Mouse (Mus musculus) hindbrain, embryonic 12.5 days (tissue): Measurements from ENCODE around the gene Cxcr4. TPM values are rescaled to one million over a fixed set of nuclear protein-coding genes. Genes with fewer than 3 reads are reported as not detected.

Experiments used
- ATAC-seq: fragments of 200-750 bp; cut with Nextera tagmentation; 2 replicates; pipeline ENCODE4 v1.8.0; 2017; ENCODE audit warnings: moderate TSS enrichment; ENCODE audit not compliant: low FRiP score
- H3K27ac ChIP-seq: fragments of 300-500 bp; sonication (generic); 2 replicates; pipeline ENCODE4 v1.5.1; 2016; ENCODE audit warnings: mild to moderate bottlenecking
- H3K27me3 ChIP-seq: fragments of 300-500 bp; sonication (generic); 2 replicates; pipeline ENCODE4 v1.6.1; 2016; ENCODE audit warnings: mild to moderate bottlenecking
- H3K36me3 ChIP-seq: fragments of 300-500 bp; sonication (generic); 2 replicates; pipeline ENCODE4 v1.6.1; 2016; ENCODE audit warnings: mild to moderate bottlenecking
- H3K4me1 ChIP-seq: fragments of 300-500 bp; sonication (generic); 2 replicates; pipeline ENCODE4 v1.6.1; 2016
- H3K4me2 ChIP-seq: fragments of 300-500 bp; sonication (generic); replicated peaks from 2 replicates; pipeline ENCODE4 v1.6.1; 2016; ENCODE audit warnings: mild to moderate bottlenecking
- H3K4me3 ChIP-seq: fragments of 300-500 bp; sonication (generic); 2 replicates; pipeline ENCODE4 v1.5.1; 2016; ENCODE audit warnings: mild to moderate bottlenecking
- H3K9ac ChIP-seq: fragments of 300-500 bp; sonication (generic); 2 replicates; pipeline ENCODE4 v1.6.1; 2016; ENCODE audit warnings: mild to moderate bottlenecking, moderate library complexity
- H3K9me3 ChIP-seq: fragments of 300-500 bp; sonication (generic); replicated peaks from 2 replicates; pipeline ENCODE4 v1.6.1; 2016; ENCODE audit warnings: mild to moderate bottlenecking
- WGBS: fragments of 180-500 bp; shearing (Covaris S2); methylation state at CpG from one replicate; pipeline ENCODE4 v1.1.7; 2016; 5-methylcytosine and 5-hydroxymethylcytosine counted together
- polyA plus RNA-seq: library from polyadenylated mRNA; unstranded; fragments of >200 nt; fragmentation: Nextera tagmentation; extraction: Ambion mirVana; gene quantifications from 2 replicates; pipeline ENCODE4 v1.2.1, GENCODE M21; 2016

Gene Cxcr4
- polyA plus RNA-seq, 1 experiment from 2014 or later: 18.2 TPM

- WGBS: 91% methylated on average over 4 of the region's 4 CpGs
- Histone ChIP-seq H3K4me3 (no peak overlapping the region), H3K9me3 (no peaks in the 10 kb centered on the region), H3K9ac (no peak overlapping the region), H3K4me1 (no peaks in the 10 kb centered on the region), H3K36me3 (no peaks in the 10 kb centered on the region), H3K4me2 (no peak overlapping the region), H3K27me3 (no peaks in the 10 kb centered on the region), H3K27ac (no peak overlapping the region)
- ATAC-seq: no peak
Observed at GRCm38 (mm10) chr1:128557953-128558352, 34.1 kb downstream of the Cxcr4 start.

- Histone ChIP-seq H3K27ac (peak overlapping the region; percentile 48; the same call in 1 of the 2 replicates), H3K36me3 (no peaks in the 10 kb centered on the region), H3K4me2 (no peak overlapping the region), H3K9me3 (no peaks in the 10 kb centered on the region), H3K27me3 (no peaks in the 10 kb centered on the region), H3K4me1 (peaks cover 9% of the 10 kb centered on the region), H3K4me3 (no peak overlapping the region), H3K9ac (no peak overlapping the region)
- ATAC-seq: no peak
Observed at GRCm38 (mm10) chr1:128552545-128552944, 39.5 kb downstream of the Cxcr4 start.

GRCm38 (mm10) chr1:128551743-128552397 lies 40.2 kb downstream of the Cxcr4 start:
- peak overlapping the region; percentile 48; the same call in 1 of the 2 replicates for H3K27ac ChIP-seq
- 18% methylated on average over 8 of the region's 8 CpGs for WGBS
- peak; percentile 77 for ATAC-seq

GRCm38 (mm10) chr1:128549442-128549841 lies 42.7 kb downstream of the Cxcr4 start:
- H3K4me2 ChIP-seq: no peak overlapping the region
- peaks cover 16% of the 10 kb centered on the region for H3K4me1 ChIP-seq
- H3K27ac ChIP-seq: no peak overlapping the region
- H3K4me3 ChIP-seq: no peak overlapping the region
- no peaks in the 10 kb centered on the region for H3K27me3 ChIP-seq
- no peaks in the 10 kb centered on the region for H3K36me3 ChIP-seq
- ATAC-seq: no peak
- H3K9ac ChIP-seq: no peak overlapping the region
- 76% methylated on average over 5 of the region's 5 CpGs for WGBS
- H3K9me3 ChIP-seq: no peaks in the 10 kb centered on the region

More at GRCm38 (mm10) chr1:128551743-128552397, 40.2 kb downstream of the Cxcr4 start:
- H3K4me2 ChIP-seq: no peak overlapping the region
- H3K9ac ChIP-seq: no peak overlapping the region
- no peaks in the 10 kb centered on the region for H3K27me3 ChIP-seq
- peaks cover 15% of the 10 kb centered on the region for H3K4me1 ChIP-seq
- no peaks in the 10 kb centered on the region for H3K36me3 ChIP-seq
- H3K9me3 ChIP-seq: no peaks in the 10 kb centered on the region
- no peak overlapping the region for H3K4me3 ChIP-seq

- Histone ChIP-seq H3K4me2 (no peak overlapping the region), H3K36me3 (no peaks in the 10 kb centered on the region), H3K9me3 (no peaks in the 10 kb centered on the region), H3K27me3 (no peaks in the 10 kb centered on the region), H3K4me1 (peaks cover 16% of the 10 kb centered on the region), H3K9ac (no peak overlapping the region), H3K4me3 (no peak overlapping the region), H3K27ac (no peak overlapping the region)
- no peak for ATAC-seq
- whole genome bisulfite sequencing: 77% methylated on average over 3 of the region's 3 CpGs
Observed at GRCm38 (mm10) chr1:128549007-128549406, 43.1 kb downstream of the Cxcr4 start.

GRCm38 (mm10) chr1:128548220-128548998 lies 43.7 kb downstream of the Cxcr4 start:
- Histone ChIP-seq H3K36me3 (no peaks in the 10 kb centered on the region), H3K4me3 (no peak overlapping the region), H3K9ac (no peak overlapping the region), H3K27ac (no peak overlapping the region), H3K4me2 (no peak overlapping the region), H3K4me1 (peaks cover 16% of the 10 kb centered on the region), H3K27me3 (no peaks in the 10 kb centered on the region), H3K9me3 (no peaks in the 10 kb centered on the region)
- WGBS: 90% methylated on average over 5 of the region's 5 CpGs
- ATAC-seq: no peak

GRCm38 (mm10) chr1:128545672-128546071 lies 46.4 kb downstream of the Cxcr4 start:
- no peak overlapping the region for H3K4me3 ChIP-seq
- 69% methylated on average over 6 of the region's 6 CpGs for WGBS
- H3K9me3 ChIP-seq: no peaks in the 10 kb centered on the region
- H3K36me3 ChIP-seq: no peaks in the 10 kb centered on the region
- H3K4me1 ChIP-seq: peaks cover 7% of the 10 kb centered on the region
- no peak overlapping the region for H3K27ac ChIP-seq
- no peak overlapping the region for H3K9ac ChIP-seq
- no peaks in the 10 kb centered on the region for H3K27me3 ChIP-seq
- H3K4me2 ChIP-seq: no peak overlapping the region
- no peak for ATAC-seq

- Histone ChIP-seq H3K9ac (no peak overlapping the region), H3K36me3 (no peaks in the 10 kb centered on the region), H3K9me3 (no peaks in the 10 kb centered on the region), H3K27me3 (no peaks in the 10 kb centered on the region), H3K4me2 (no peak overlapping the region), H3K4me3 (no peak overlapping the region), H3K27ac (no peak overlapping the region), H3K4me1 (peaks cover 17% of the 10 kb centered on the region)
- no peak for ATAC-seq
- WGBS: 88% methylated on average over 2 of the region's 2 CpGs
Observed at GRCm38 (mm10) chr1:128543137-128543536, 49.0 kb downstream of the Cxcr4 start.

GRCm38 (mm10) chr1:128542555-128542954 lies 49.5 kb downstream of the Cxcr4 start:
- ATAC-seq: no peak
- peaks cover 17% of the 10 kb centered on the region for H3K4me1 ChIP-seq
- H3K4me3 ChIP-seq: no peak overlapping the region
- WGBS: 66% methylated on average over 3 of the region's 3 CpGs
- no peaks in the 10 kb centered on the region for H3K9me3 ChIP-seq
- H3K9ac ChIP-seq: no peak overlapping the region
- H3K27me3 ChIP-seq: no peaks in the 10 kb centered on the region
- no peak overlapping the region for H3K27ac ChIP-seq
- no peaks in the 10 kb centered on the region for H3K36me3 ChIP-seq
- H3K4me2 ChIP-seq: no peak overlapping the region

- Histone ChIP-seq H3K9me3 (no peaks in the 10 kb centered on the region), H3K4me2 (no peak overlapping the region), H3K4me3 (no peak overlapping the region), H3K27me3 (no peaks in the 10 kb centered on the region), H3K27ac (no peak overlapping the region), H3K9ac (no peak overlapping the region), H3K36me3 (no peaks in the 10 kb centered on the region), H3K4me1 (0 out of 2 replicates have a peak, but pooled peaks cover 10% of the 10 kb centered on the region)
- no peak for ATAC-seq
- 81% methylated on average over 2 of the region's 2 CpGs for WGBS
Observed at GRCm38 (mm10) chr1:128540213-128540612, 51.9 kb downstream of the Cxcr4 start.

GRCm38 (mm10) chr1:128539555-128539954 lies 52.5 kb downstream of the Cxcr4 start:
- Histone ChIP-seq H3K27me3 (no peaks in the 10 kb centered on the region), H3K4me3 (no peak overlapping the region), H3K36me3 (no peaks in the 10 kb centered on the region), H3K4me2 (no peak overlapping the region), H3K9me3 (no peaks in the 10 kb centered on the region), H3K27ac (no peak overlapping the region), H3K9ac (no peak overlapping the region), H3K4me1 (0 out of 2 replicates have a peak, but pooled peaks cover 12% of the 10 kb centered on the region)
- no peak for ATAC-seq
- WGBS: 50% methylated on average over 10 of the region's 10 CpGs
